Mouse (Mus musculus) erythroblast, embryonic 14.5 days (primary cell): ENCODE results near the gene Mcrip2.

Experiments used
- GATA1 ChIP-seq: IDR thresholded peaks from 2 replicates; pipeline ENCODE4 v1.6.1; 2012; ENCODE audit warnings: low read length, inconsistent platforms, mixed read lengths
- TAL1 ChIP-seq: IDR thresholded peaks from 3 replicates; pipeline ENCODE4 v1.6.1; 2012; ENCODE audit warnings: low read length, inconsistent platforms, mixed read lengths

DNA sequence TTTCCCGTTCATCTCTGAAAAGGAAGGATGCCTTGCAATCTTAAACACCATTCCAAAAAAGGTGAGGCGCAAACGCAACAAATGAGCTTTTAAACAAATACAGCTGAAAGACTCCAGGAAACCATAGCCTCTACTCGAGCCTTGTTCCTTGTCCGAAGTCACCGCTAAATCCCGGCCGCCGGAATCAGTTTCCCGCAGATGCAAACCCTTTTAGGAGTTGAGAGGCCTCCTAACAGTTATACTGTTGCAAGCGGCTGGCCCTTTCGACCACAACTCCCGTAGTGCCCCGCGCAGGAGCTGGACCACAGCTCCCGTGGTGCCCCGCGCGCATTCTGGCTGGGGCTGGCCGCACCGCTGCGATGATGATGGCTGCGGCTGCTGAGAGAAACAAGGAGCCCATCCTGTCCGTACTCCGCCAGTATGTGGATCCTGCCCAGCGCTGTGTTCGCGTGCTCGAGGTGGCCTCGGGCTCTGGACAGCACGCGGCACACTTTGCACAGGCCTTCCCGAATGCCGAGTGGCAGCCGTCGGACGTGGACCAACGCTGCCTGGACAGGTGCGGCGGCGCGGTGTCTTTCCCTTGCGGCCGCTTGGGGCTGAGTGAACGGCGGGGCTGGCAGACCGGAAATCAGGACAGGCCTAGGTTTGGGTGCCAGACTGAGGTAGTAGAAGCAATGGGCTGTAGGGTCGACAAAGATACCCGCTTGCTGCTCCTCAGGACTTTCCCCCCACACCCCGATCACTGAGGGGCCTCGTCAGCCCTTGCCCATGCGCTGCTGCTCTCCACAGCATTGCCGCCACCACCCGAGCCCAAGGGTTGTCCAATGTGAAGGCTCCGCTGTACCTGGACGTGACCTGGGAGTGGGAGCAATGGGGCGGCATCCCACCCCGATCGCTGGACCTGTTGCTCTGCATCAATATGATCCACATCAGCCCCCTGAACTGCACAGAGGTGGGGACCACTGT lies 6.9 kb upstream of the Mcrip2 start:
- TF ChIP-seq GATA1 (no peak), TAL1 (no peak)
